Mouse (Mus musculus): ENCODE measurements around the gene Gif. TPM values are rescaled to one million over a fixed set of nuclear protein-coding genes. Genes with fewer than 3 reads are reported as not detected.

The Gif gene
- polyA plus RNA-seq (2016; fragmentation: Nextera tagmentation; extraction: Ambion mirVana) = not detected in 2 replicates

DNA sequence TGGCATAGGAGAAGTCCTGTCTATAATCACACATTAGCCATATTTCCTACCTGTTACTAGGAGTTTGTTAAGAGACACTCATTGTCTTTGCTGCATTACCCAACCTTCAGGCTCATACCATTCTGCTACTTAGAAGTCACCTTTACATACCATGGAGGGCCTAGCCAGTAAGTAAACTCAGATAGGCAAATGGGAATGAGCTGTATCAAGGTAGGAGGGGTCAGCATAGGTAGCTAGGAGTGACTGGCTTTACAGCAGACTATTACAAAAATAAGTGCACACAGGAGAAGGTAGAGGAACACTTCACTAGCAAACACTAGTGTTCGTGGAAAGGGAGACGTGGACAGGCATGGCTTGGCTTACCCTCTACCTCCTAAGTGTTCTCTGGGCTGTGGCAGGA, at the start of gene Gif:
Gene Gif, plus strand, starts transcription at position 257 of the 400 bp plus-strand sequence.
- no peak for ATAC-seq (ENCODE audit: low FRiP score, low read depth)
- Histone ChIP-seq H3K36me3 (no peaks in the 10 kb centered on the region), H3K27ac (no peak within 1 kb of the TSS), H3K4me1 (no peaks in the 10 kb centered on the region), H3K4me3 (no peak within 1 kb of the TSS), H3K9ac (no peak within 1 kb of the TSS), H3K9me3 (no peaks in the 10 kb centered on the region), H3K27me3 (replicated peaks) (no peaks in the 10 kb centered on the region), H3K4me2 (replicated peaks) (no peak within 1 kb of the TSS)
- WGBS = 82% methylated on average over 2 of the region's 2 CpGs

DNA sequence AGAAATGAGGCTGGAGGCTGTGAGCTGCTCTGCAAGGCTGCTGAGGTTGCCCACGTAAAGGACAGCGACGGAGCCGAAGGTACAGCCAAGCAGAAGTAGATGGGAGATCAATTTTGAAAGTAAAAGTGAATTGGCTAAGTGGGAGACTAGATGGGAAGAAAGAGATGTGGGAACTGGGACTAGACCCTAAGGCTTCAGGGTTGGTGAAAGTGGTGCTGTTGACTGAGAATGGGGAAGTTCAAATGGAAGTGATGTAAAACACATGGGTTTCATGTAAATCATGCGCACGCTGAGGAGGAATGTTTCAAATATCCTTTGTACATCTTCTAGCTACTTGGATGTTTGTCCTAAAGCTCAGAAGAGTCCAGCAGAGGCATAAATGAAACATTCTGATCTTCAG, 49.0 kb upstream of the Gif start:
- 96% methylated on average over 6 of the region's 6 CpGs for WGBS
- no peak overlapping the region for H3K4me2 ChIP-seq (replicated peaks)
- H3K4me3 ChIP-seq = no peak overlapping the region
- H3K36me3 ChIP-seq = no peaks in the 10 kb centered on the region
- H3K9me3 ChIP-seq = no peaks in the 10 kb centered on the region
- H3K27me3 ChIP-seq (replicated peaks) = no peaks in the 10 kb centered on the region
- no peaks in the 10 kb centered on the region for H3K4me1 ChIP-seq
- ATAC-seq (ENCODE audit: low FRiP score, low read depth) = no peak
- no peak overlapping the region for H3K9ac ChIP-seq
- H3K27ac ChIP-seq = no peak overlapping the region

DNA sequence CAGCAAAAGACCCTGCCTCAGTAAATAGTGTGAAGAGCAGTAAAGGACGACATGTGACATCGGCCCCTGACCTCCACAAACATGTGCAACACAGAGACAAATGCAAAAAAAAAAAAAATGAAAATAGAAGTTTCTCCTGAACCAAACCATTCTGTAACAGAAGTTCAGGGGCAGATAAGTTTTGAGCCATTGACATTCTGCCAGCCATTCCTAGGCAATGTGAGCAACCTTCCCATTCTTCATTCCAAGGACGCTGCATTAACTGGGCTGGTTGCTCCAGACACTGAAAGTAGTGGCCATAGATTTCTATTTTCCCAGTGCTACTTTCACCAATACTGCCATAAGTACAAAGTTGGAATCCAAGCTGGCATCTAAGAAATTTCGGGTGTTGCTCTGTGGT, 34.9 kb upstream of the Gif start:
- 83% methylated on average over 4 of the region's 4 CpGs for WGBS
- Histone ChIP-seq H3K27ac (no peak overlapping the region), H3K4me2 (replicated peaks) (no peak overlapping the region), H3K9me3 (no peaks in the 10 kb centered on the region), H3K4me1 (no peaks in the 10 kb centered on the region), H3K9ac (no peak overlapping the region), H3K36me3 (no peaks in the 10 kb centered on the region), H3K27me3 (replicated peaks) (no peaks in the 10 kb centered on the region), H3K4me3 (no peak overlapping the region)
- no peak for ATAC-seq (ENCODE audit: low FRiP score, low read depth)

DNA sequence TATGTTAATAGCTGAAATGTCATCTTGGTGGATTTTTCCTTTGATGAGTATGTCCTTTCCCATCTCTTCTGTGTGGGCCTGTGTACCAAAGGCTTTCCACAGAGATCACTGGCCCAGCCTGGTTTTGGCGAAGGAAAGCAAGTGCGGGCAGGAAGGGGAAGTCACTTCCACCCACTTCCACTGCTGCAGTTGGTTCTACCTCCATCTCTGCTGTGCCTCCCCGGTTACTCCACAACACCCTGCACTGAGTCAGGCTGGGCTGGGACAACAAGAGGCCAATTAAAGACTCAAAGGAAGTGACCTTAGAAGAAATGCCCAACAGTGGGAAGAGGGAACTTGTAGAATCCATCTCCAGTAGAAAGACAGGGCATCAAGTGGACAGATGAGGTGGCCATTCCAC, 27.3 kb upstream of the Gif start:
- Histone ChIP-seq H3K4me2 (replicated peaks) (no peak overlapping the region), H3K9ac (no peak overlapping the region), H3K9me3 (no peaks in the 10 kb centered on the region), H3K4me1 (no peaks in the 10 kb centered on the region), H3K4me3 (no peak overlapping the region), H3K27ac (no peak overlapping the region), H3K27me3 (replicated peaks) (no peaks in the 10 kb centered on the region), H3K36me3 (no peaks in the 10 kb centered on the region)
- no peak for ATAC-seq (ENCODE audit: low FRiP score, low read depth)
- 91% methylated on average over 3 of the region's 3 CpGs for WGBS

DNA sequence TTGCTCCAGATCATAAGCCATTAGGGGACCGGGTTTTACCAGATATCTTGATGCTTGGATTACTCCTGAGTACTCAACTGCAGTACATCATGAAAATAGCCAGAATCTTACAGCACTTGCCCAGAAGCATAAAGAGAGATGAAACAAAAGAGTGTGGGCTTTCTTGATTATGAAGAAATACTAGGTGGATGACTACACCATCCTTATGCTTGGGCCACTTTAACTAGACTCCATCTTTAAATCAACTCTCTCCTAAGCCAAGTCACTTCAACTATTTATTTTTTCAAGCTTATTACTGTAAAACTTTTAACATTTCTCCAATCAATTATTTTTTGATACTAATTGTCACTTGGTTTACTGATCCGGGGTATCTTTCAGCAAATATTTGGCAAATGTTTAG, 23.5 kb upstream of the Gif start:
- no peak overlapping the region for H3K4me2 ChIP-seq (replicated peaks)
- no peaks in the 10 kb centered on the region for H3K4me1 ChIP-seq
- no peak overlapping the region for H3K9ac ChIP-seq
- H3K9me3 ChIP-seq = no peaks in the 10 kb centered on the region
- no peaks in the 10 kb centered on the region for H3K27me3 ChIP-seq (replicated peaks)
- WGBS = 92% methylated on average over 2 of the region's 2 CpGs
- ATAC-seq (ENCODE audit: low FRiP score, low read depth) = no peak
- no peaks in the 10 kb centered on the region for H3K36me3 ChIP-seq
- H3K4me3 ChIP-seq = no peak overlapping the region
- H3K27ac ChIP-seq = no peak overlapping the region

DNA sequence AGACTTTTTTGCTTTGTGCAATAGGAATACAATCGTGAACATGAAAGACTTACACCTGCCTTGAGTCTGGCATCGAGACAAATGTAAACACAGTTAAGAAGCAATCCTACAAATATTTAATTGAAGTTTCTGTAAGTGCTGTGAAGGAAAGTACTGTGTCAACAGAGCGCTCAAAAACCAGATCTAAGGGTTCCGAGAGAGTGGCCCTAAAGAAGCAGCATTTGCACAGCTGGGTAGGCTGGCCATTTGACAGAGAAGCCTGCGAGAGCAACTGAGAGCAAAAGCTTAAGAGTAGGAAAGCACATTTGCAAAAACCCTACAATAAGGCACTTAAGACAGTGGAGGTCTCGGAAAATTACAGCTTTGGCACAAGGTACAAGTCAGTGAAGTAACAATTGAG, 23.1 kb upstream of the Gif start:
- Histone ChIP-seq H3K27me3 (replicated peaks) (no peaks in the 10 kb centered on the region), H3K27ac (no peak overlapping the region), H3K4me2 (replicated peaks) (no peak overlapping the region), H3K36me3 (no peaks in the 10 kb centered on the region), H3K9me3 (no peaks in the 10 kb centered on the region), H3K4me1 (no peaks in the 10 kb centered on the region), H3K9ac (no peak overlapping the region), H3K4me3 (no peak overlapping the region)
- ATAC-seq (ENCODE audit: low FRiP score, low read depth) = no peak
- WGBS = 82% methylated on average over 6 of the region's 6 CpGs

DNA sequence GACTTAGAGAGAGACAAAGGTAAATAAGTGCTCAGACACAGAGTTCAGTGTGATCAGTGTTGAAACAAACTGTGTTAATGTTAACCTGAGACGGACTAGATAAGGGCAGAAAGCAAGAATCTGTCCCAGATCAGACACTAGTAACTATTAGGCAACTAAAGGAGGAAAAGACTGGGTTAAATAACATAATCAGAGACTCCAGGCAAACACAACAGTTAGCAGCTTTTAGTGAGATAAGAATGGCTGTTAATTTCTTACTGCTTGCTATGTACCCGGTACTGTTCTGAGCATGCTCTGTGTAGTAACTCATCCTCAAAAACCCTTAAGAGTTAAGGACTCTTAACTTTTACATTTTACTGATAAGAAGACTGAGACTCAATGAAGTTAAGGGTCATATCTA, 21.4 kb upstream of the Gif start:
- no peak overlapping the region for H3K4me3 ChIP-seq
- no peak overlapping the region for H3K4me2 ChIP-seq (replicated peaks)
- H3K4me1 ChIP-seq = no peaks in the 10 kb centered on the region
- no peak overlapping the region for H3K27ac ChIP-seq
- WGBS = 89% methylated on average over 2 of the region's 2 CpGs
- H3K9ac ChIP-seq = no peak overlapping the region
- no peaks in the 10 kb centered on the region for H3K27me3 ChIP-seq (replicated peaks)
- H3K9me3 ChIP-seq = no peaks in the 10 kb centered on the region
- ATAC-seq (ENCODE audit: low FRiP score, low read depth) = no peak
- no peaks in the 10 kb centered on the region for H3K36me3 ChIP-seq

DNA sequence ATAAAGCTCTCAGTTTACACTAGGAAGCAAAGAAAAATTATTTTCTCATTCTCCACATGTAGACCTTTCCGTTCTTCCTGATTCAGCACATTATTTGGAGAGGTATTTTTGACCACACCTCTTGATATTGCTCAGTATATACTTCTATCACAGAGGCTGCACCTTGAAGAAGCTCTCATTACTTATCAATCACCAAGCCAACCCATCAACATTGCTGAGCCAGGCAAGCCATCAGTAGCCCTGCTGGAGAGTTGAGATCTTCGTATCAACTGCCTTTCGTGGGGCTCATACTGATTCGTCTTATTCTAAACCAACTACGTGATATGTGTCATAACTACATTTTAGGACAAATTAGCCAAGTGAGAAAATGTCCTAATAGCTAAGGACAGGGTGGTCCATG, 20.1 kb upstream of the Gif start:
- H3K4me2 ChIP-seq (replicated peaks) = no peak overlapping the region
- 88% methylated on average over 5 of the region's 5 CpGs for WGBS
- H3K9me3 ChIP-seq = no peaks in the 10 kb centered on the region
- no peaks in the 10 kb centered on the region for H3K36me3 ChIP-seq
- no peaks in the 10 kb centered on the region for H3K27me3 ChIP-seq (replicated peaks)
- no peak for ATAC-seq (ENCODE audit: low FRiP score, low read depth)
- no peak overlapping the region for H3K27ac ChIP-seq
- no peak overlapping the region for H3K9ac ChIP-seq
- no peaks in the 10 kb centered on the region for H3K4me1 ChIP-seq
- H3K4me3 ChIP-seq = no peak overlapping the region

DNA sequence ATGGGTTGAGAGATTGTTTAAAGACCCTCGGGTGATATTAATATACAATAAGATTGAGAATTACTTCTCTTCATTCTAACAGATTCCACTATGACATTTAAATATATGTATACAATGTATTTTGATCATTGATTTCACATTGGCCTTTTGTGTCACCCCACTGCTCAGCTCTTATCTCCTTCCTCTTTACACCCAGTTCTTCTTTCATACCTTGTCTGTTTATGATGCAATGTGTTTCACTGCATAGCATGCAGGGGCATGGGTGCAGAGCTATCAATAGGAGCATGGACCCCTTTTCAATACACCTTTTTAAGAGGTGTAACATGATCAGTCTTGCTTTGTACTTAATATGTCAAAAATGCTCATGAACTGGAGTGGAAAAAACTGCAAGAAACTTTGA, 17.1 kb upstream of the Gif start:
- Histone ChIP-seq H3K9ac (no peak overlapping the region), H3K27me3 (replicated peaks) (no peaks in the 10 kb centered on the region), H3K27ac (no peak overlapping the region), H3K36me3 (no peaks in the 10 kb centered on the region), H3K4me3 (no peak overlapping the region), H3K4me2 (replicated peaks) (no peak overlapping the region), H3K9me3 (no peaks in the 10 kb centered on the region), H3K4me1 (no peaks in the 10 kb centered on the region)
- 87% methylated on average over 1 of the region's 1 CpGs for WGBS
- no peak for ATAC-seq (ENCODE audit: low FRiP score, low read depth)

DNA sequence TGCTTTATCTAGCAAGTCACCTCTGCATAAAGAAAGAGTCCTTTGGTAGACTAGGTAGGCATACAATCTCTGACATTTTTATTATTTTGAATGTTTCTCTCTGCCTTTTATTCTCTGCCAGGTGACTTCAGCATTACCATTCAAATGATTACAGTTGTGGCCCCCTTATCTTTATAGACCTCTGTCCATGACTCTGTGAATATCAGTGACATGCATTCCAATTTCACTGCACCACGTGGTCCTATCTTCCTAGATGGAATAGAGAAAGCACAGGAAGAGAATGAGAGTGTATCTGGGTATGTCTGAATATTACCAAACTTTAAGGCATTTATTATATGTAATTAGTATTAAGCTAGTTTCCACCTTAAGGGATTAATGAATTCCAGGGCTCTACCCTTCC, 10.9 kb upstream of the Gif start:
- Histone ChIP-seq H3K27ac (no peak overlapping the region), H3K36me3 (no peaks in the 10 kb centered on the region), H3K9me3 (no peaks in the 10 kb centered on the region), H3K4me3 (no peak overlapping the region), H3K4me2 (replicated peaks) (no peak overlapping the region), H3K4me1 (no peaks in the 10 kb centered on the region), H3K27me3 (replicated peaks) (no peaks in the 10 kb centered on the region), H3K9ac (no peak overlapping the region)
- ATAC-seq (ENCODE audit: low FRiP score, low read depth) = no peak
- 57% methylated on average over 1 of the region's 1 CpGs for WGBS

DNA sequence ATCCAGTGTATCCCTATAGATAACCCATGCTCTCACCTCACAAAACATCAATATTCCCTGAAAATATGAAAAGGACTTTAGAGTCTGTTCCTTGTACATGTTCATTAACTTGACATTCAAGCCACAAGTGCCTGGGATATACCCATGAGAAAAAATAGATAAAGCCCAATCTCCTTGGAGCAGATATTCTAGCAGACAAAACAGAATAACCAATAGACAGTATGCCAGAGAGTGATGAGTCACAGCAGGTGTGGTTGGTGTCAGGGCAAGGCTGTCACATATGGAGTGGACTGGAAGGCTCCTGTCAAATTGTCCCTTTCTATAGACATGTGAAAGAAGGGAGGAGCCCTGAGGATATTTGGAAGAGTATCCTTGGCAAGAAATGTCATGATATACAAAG, 1.7 kb upstream of the Gif start:
- Histone ChIP-seq H3K27me3 (replicated peaks) (no peaks in the 10 kb centered on the region), H3K9ac (no peak overlapping the region), H3K4me1 (no peaks in the 10 kb centered on the region), H3K9me3 (no peaks in the 10 kb centered on the region), H3K4me3 (no peak overlapping the region), H3K4me2 (replicated peaks) (no peak overlapping the region), H3K36me3 (no peaks in the 10 kb centered on the region), H3K27ac (no peak overlapping the region)
- no peak for ATAC-seq (ENCODE audit: low FRiP score, low read depth)

DNA sequence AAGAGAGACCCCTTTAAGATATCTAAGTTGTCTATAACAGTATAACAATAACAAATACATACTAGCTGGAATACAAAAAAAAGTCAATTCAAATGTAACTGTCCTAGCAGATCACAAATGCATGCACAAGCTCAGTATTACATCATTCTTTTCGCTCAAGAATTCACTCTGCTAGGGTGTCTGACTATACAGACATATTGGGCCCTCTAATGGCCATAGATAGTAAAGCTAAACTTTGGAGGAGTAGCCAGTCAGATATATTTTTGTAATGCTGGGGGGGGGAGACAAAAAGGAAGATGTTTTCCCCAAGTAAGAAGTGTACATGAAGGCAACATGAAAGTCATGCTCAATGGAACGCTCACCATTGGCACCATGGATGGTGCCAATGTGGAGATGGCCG, 17.7 kb downstream of the Gif start:
- H3K9ac ChIP-seq = no peak overlapping the region
- no peak overlapping the region for H3K27ac ChIP-seq
- WGBS = 87% methylated on average over 3 of the region's 3 CpGs
- no peak overlapping the region for H3K4me3 ChIP-seq
- H3K36me3 ChIP-seq = no peaks in the 10 kb centered on the region
- no peaks in the 10 kb centered on the region for H3K27me3 ChIP-seq (replicated peaks)
- H3K4me1 ChIP-seq = no peaks in the 10 kb centered on the region
- ATAC-seq (ENCODE audit: low FRiP score, low read depth) = no peak
- no peak overlapping the region for H3K4me2 ChIP-seq (replicated peaks)
- H3K9me3 ChIP-seq = no peaks in the 10 kb centered on the region

DNA sequence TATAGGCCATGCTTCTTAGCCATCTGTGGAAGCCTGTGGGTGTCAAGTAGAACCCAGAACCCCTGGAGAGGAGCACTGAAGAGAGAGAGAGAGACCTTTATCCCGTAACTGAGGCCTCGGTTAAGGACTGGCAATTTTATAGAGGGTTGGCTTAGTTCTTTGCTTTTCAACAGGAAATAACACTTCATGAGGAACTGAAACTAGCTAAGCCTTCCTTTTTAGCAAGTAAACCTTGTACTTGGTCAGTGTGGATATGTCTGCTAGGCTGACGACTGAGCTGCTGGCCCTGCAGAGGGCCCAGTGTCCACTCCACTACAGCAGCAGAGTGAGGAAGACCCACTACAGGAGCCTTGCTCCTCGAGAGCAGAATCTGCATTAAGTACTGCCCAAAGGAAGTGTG, 19.1 kb downstream of the Gif start:
- H3K4me1 ChIP-seq = peaks cover 8% of the 10 kb centered on the region
- no peaks in the 10 kb centered on the region for H3K27me3 ChIP-seq (replicated peaks)
- no peaks in the 10 kb centered on the region for H3K9me3 ChIP-seq
- no peak for ATAC-seq (ENCODE audit: low FRiP score, low read depth)
- H3K9ac ChIP-seq = no peak overlapping the region
- H3K4me2 ChIP-seq (replicated peaks) = no peak overlapping the region
- 72% methylated on average over 4 of the region's 4 CpGs for WGBS
- no peak overlapping the region for H3K4me3 ChIP-seq
- H3K36me3 ChIP-seq = no peaks in the 10 kb centered on the region
- H3K27ac ChIP-seq = no peak overlapping the region

DNA sequence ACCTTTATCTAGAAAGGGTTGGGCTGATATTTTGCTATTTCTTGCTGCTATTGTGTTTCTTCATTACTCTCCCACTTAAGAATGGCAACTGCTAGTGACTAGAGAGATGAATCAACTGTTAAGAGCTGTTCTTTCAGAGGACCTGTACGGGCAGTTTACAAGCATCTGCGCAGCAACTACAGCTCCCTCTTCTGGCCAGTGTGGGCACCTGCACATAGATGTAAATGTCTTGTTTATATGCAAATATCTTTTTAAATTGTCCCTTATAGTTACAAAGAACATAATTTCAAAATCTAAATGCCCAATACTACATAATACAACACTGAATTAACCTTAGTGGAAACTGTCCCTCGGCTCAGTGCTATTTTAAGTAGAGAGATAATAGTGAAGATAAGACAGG, 20.8 kb downstream of the Gif start:
- Histone ChIP-seq H3K4me3 (no peak overlapping the region), H3K4me1 (peaks cover 8% of the 10 kb centered on the region), H3K4me2 (replicated peaks) (no peak overlapping the region), H3K36me3 (no peaks in the 10 kb centered on the region; the same call in 1 of the 2 replicates), H3K9ac (no peak overlapping the region), H3K27me3 (replicated peaks) (no peaks in the 10 kb centered on the region), H3K27ac (no peak overlapping the region), H3K9me3 (no peaks in the 10 kb centered on the region)
- ATAC-seq (ENCODE audit: low FRiP score, low read depth) = no peak
- WGBS = 9% methylated on average over 3 of the region's 3 CpGs

All from neural tube, embryonic 12.5 days (tissue).